In the genomic region with DNA sequence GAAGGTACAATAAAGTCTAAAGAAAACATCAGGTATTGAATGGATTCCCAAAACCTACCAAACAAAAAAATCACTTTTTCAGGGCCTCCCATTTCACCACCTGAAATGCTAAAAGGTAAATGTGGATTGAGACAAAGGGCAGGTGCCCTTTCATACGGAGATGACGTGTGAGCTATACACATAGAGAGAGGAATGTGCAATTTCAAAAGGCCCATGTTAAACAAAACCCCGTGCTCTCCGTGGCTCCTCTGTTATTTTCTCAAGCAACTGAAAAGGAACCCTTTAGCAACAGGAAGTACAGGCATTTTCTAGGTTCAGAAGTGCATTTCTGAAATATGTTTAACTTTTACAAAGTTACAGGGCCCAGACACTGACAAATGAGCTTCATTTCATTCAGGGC, we compare ENCODE assay signal across 27 mouse cellular contexts.
DNase-seq lines count a peak whose midpoint lies in the region; ATAC-seq and TF ChIP-seq lines count a peak whose summit lies in the region.
"Had no signal": no experiment of that assay in that cellular context is flagged by ENCODE, and none has a peak within 500 bp of the region (broad histone marks: within the 10 kb centered on the region; RNA-seq: fewer than 3 reads in every experiment).

No protein-coding gene starts in this region.

- no peak overlapping the region for H3K4me3 ChIP-seq in kidney, postnatal 0 days (replicated peaks; ENCODE audit: low read depth, low read length)
- no peak overlapping the region for H3K4me3 ChIP-seq in embryonic facial prominence, embryonic 14.5 days (ENCODE audit: low read depth, low read length)
- H3K4me3 ChIP-seq in stomach, embryonic 14.5 days (ENCODE audit: low read depth, low read length): no peak overlapping the region
- H3K4me3 ChIP-seq: heart, adult 2 months; heart, embryonic 13.5 days; hindbrain, embryonic 15.5 days had no signal

- DNase-seq in kidney, postnatal 0 days (ENCODE audit: low spot score): peak; percentile 17
- no peak for DNase-seq in kidney, adult 9 months
- DNase-seq in R1 (ENCODE audit: low read depth, low spot score): peak; percentile 5
- peak; percentile 63 for DNase-seq in embryonic facial prominence, embryonic 14.5 days (ENCODE audit: low spot score)
- DNase-seq in urinary bladder, postnatal 10 days (ENCODE audit: low spot score): no peak
- no peak for DNase-seq in right cerebral cortex, postnatal 36 days (ENCODE audit: low spot score in 2 of 2)
- DNase-seq in adrenal gland, postnatal 25 days: no peak
- DNase-seq: adrenal gland, adult 2 months; cerebellum, adult 2 months; cerebellum, postnatal 14 days; gastrocnemius, postnatal 25 days; heart, adult 2 months; heart, postnatal 10 days; kidney, postnatal 25 days; liver; midbrain, embryonic 14.5 days; right cerebral cortex, postnatal 4 days; thymus, postnatal 14 days had no signal

- H3K27ac ChIP-seq in kidney, postnatal 0 days: no peak overlapping the region
- H3K27ac ChIP-seq in embryonic facial prominence, embryonic 14.5 days (replicated peaks; ENCODE audit: low read depth, low read length): no peak overlapping the region
- H3K27ac ChIP-seq in stomach, embryonic 14.5 days (ENCODE audit: low read length): peak overlapping the region; percentile 84; the same call in 1 of the 2 replicates
- H3K27ac ChIP-seq: heart, adult 2 months; heart, embryonic 13.5 days; hindbrain, embryonic 15.5 days; liver, embryonic 14.5 days; macrophage had no signal

- 55% methylated on average over 4 of the region's 4 CpGs for WGBS in kidney, postnatal 0 days
- 41% methylated on average over 4 of the region's 4 CpGs for WGBS in embryonic facial prominence, embryonic 14.5 days
- 13% methylated on average over 4 of the region's 4 CpGs for WGBS in stomach, embryonic 14.5 days

- no peak for ATAC-seq in kidney, postnatal 0 days (replicated peaks; ENCODE audit: low FRiP score, low read depth)
- ATAC-seq in embryonic facial prominence, embryonic 14.5 days (ENCODE audit: low read depth): peak; percentile 67; the same call in 1 of the 2 replicates
- ATAC-seq in stomach, embryonic 14.5 days (ENCODE audit: insufficient number of reproducible peaks, insufficient read depth, low FRiP score, low read depth): peak; percentile 72
- ATAC-seq: activated CD4-positive, CD25-positive, alpha-beta regulatory T cell, adult 4 months; CD4-positive, CD25-positive, alpha-beta regulatory T cell, adult 4 months; forebrain, embryonic 14.5 days; inflammation-experienced regulatory T-cells, adult 6 months had no signal

- no peaks in the 10 kb centered on the region for H3K27me3 ChIP-seq in kidney, postnatal 0 days (ENCODE audit: insufficient read depth, low read length)
- no peaks in the 10 kb centered on the region for H3K27me3 ChIP-seq in embryonic facial prominence, embryonic 14.5 days (replicated peaks; ENCODE audit: control insufficient read depth, insufficient read depth, low read length)
- H3K27me3 ChIP-seq in stomach, embryonic 14.5 days (ENCODE audit: control insufficient read depth, insufficient read depth, low read length): no peaks in the 10 kb centered on the region
- H3K27me3 ChIP-seq: heart, embryonic 13.5 days; hindbrain, embryonic 15.5 days had no signal

- no peak overlapping the region for H3K9ac ChIP-seq in kidney, postnatal 0 days (ENCODE audit: low read depth, low read length)
- no peak overlapping the region for H3K9ac ChIP-seq in embryonic facial prominence, embryonic 14.5 days (ENCODE audit: low read depth, low read length)
- no peak overlapping the region for H3K9ac ChIP-seq in stomach, embryonic 14.5 days (replicated peaks; ENCODE audit: low read depth, low read length)
- H3K9ac ChIP-seq: heart, embryonic 13.5 days; hindbrain, embryonic 15.5 days; liver, embryonic 14.5 days had no signal

- H3K4me1 ChIP-seq in kidney, postnatal 0 days (replicated peaks; ENCODE audit: insufficient read depth, low read length): no peaks in the 10 kb centered on the region
- H3K4me1 ChIP-seq in embryonic facial prominence, embryonic 14.5 days (ENCODE audit: control insufficient read depth, insufficient read depth, low read length): no peaks in the 10 kb centered on the region
- H3K4me1 ChIP-seq in stomach, embryonic 14.5 days (ENCODE audit: control insufficient read depth, insufficient read depth, low read length): 0 out of 2 replicates have a peak, but pooled peaks cover 2% of the 10 kb centered on the region
- H3K4me1 ChIP-seq: hindbrain, embryonic 15.5 days had no signal

- TF ChIP-seq CTCF in kidney, postnatal 0 days (IDR thresholded peaks at IDR 0.05; ENCODE audit: low read depth): no peak

- no peaks in the 10 kb centered on the region for H3K36me3 ChIP-seq in kidney, postnatal 0 days (ENCODE audit: insufficient read depth, low read length)
- no peaks in the 10 kb centered on the region for H3K36me3 ChIP-seq in embryonic facial prominence, embryonic 14.5 days (ENCODE audit: control insufficient read depth, insufficient read depth, low read length)
- H3K36me3 ChIP-seq in stomach, embryonic 14.5 days (ENCODE audit: control insufficient read depth, insufficient read depth, low read length): no peaks in the 10 kb centered on the region
- H3K36me3 ChIP-seq: heart, embryonic 13.5 days; hindbrain, embryonic 15.5 days had no signal

- no peaks in the 10 kb centered on the region for H3K9me3 ChIP-seq in kidney, postnatal 0 days (replicated peaks; ENCODE audit: low read length)
- H3K9me3 ChIP-seq in embryonic facial prominence, embryonic 14.5 days (ENCODE audit: control insufficient read depth, low read length): no peaks in the 10 kb centered on the region
- H3K9me3 ChIP-seq in stomach, embryonic 14.5 days (ENCODE audit: control insufficient read depth, low read depth, low read length): no peaks in the 10 kb centered on the region
- H3K9me3 ChIP-seq: heart, embryonic 13.5 days; hindbrain, embryonic 15.5 days had no signal

- no peak overlapping the region for H3K4me2 ChIP-seq in kidney, postnatal 0 days (ENCODE audit: low read length)
- H3K4me2 ChIP-seq in embryonic facial prominence, embryonic 14.5 days (ENCODE audit: low read depth, low read length): no peak overlapping the region
- no peak overlapping the region for H3K4me2 ChIP-seq in stomach, embryonic 14.5 days (replicated peaks; ENCODE audit: low read depth, low read length)
- H3K4me2 ChIP-seq: heart, embryonic 13.5 days; hindbrain, embryonic 15.5 days had no signal

Comparison
In these comparisons a context has a peak if more than half of its experiments do, and no peak if none do; other contexts are left out.
1. DNase-seq: peak in kidney, postnatal 0 days (single experiment), R1 (single experiment) and embryonic facial prominence, embryonic 14.5 days (single experiment); none in kidney, adult 9 months (single experiment), urinary bladder, postnatal 10 days (single experiment), right cerebral cortex, postnatal 36 days (0 of 2) and adrenal gland, postnatal 25 days (single experiment).